Mouse (Mus musculus) spleen, adult 18-20 months (tissue): Measurements from ENCODE around the gene Zfp937.
"Not testable (repeated sequence)": the region's sequence is repeated elsewhere in the genome, so short reads cannot be mapped to it uniquely, and the experiment has no call there.

Source experiments
- DNase-seq, 2 experiments: peaks; one replicate each; pipeline ENCODE4 v3.0.0; 2022; ENCODE audit warnings: mixed read lengths in 2 of 2

Gene Zfp937

GRCm38 (mm10) chr2:150217600-150218362 is at the start of gene Zfp937:
Zfp937 (plus strand) TSS chr2:150218073.
- peak; percentile 46 to 49 for DNase-seq

GRCm38 (mm10) chr2:150173833-150174232 is 44.0 kb upstream of the Zfp937 start:
- no peak for DNase-seq

GRCm38 (mm10) chr2:150179579-150179978 is 38.3 kb upstream of the Zfp937 start, which contains the start of gene Gm10770:
Gm10770 (minus strand) TSS chr2:150179679.
- DNase-seq = not testable (repeated sequence)

- DNase-seq = not testable (repeated sequence)
Measured at GRCm38 (mm10) chr2:150181046-150181445, 36.8 kb upstream of the Zfp937 start.

DNA sequence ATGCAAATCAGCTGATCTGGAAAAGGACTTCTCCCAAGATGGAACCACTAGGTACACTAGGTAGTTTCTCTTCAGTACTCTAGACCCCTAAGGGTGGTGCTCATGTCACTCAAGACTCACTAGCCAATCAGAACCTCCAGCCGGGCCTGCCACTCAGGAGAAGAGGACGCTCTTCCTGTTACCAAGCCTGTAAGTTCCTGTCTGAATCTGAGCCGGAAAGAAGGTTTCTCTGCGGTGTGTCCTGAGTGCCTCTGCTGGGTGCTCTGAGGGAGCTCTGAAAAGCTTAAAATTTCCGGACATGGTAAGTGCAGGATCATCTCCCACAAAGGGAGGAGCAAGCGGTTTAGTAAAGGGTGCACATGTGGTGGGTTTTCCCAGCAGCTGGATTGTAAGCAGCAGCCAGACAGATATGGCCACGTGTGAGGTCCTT is 36.3 kb upstream of the Zfp937 start, which contains the start of gene Gm14139:
Gene Gm14139, plus strand, starts transcription at position 186 of the 430 bp plus-strand sequence.
- DNase-seq = not testable (repeated sequence)

DNA sequence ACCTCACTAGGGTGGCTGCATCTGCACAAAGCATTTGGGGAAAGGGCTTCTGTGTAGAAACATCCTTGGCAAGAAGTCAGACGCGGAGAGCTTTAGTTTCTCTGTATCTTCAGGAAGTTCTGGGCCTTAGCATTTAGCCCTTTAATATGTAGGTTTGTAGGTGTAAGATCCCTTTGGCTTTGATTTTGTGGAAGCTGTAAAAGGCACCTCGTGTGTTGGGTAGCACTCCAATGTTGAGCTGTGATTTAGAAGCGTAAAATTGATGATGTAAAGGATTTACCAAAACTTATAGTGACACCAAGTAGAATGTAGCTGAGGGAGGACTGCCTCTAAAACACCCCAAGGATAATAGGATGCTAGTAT is 471 bp downstream of the Zfp937 start:
- DNase-seq = not testable (repeated sequence)

DNA sequence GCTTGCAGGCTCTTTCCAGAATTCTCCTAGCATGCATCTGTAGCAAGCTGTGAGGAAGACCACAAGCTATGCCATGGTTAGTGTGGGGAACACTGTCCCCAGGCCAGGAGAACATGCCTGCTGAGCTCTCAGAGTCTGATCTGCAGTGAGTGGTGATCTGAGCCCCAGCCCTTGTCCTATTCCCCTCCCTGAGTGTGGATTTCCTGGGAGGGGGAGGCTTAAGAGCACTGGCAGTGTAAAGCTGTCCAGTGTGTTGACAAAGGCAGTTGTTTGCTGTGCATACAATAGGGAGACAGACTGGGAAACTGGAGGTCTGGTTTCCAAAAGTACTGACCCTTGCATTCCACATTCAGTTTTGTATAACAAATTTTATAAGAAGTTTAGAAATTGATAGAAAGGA is 5.4 kb downstream of the Zfp937 start:
- DNase-seq = not testable (repeated sequence)

- no peak for DNase-seq
Measured at GRCm38 (mm10) chr2:150243211-150243610, 25.3 kb downstream of the Zfp937 start.

DNA sequence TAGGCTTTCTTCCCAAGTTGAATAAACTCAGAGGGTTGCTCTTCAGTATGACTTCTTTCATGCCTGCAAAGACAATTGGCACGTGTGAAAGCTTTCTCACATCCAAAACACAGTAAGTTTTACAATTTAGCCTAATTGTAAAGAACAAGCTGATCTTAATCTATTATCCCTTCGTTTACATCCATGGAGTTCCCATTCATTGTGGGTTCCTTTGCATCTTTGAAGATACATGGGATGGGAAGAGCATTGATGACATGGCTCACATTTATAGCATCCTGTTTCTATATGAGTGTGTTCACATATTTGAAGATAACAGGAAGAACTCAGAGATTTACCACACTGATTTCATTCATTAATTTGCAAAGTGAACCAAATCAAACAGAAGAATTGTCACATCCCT is 37.6 kb downstream of the Zfp937 start, which contains the start of gene Gm21994:
Gene Gm21994, minus strand, starts transcription at position 101 of the 400 bp plus-strand sequence.
- DNase-seq = not testable (repeated sequence)

DNA sequence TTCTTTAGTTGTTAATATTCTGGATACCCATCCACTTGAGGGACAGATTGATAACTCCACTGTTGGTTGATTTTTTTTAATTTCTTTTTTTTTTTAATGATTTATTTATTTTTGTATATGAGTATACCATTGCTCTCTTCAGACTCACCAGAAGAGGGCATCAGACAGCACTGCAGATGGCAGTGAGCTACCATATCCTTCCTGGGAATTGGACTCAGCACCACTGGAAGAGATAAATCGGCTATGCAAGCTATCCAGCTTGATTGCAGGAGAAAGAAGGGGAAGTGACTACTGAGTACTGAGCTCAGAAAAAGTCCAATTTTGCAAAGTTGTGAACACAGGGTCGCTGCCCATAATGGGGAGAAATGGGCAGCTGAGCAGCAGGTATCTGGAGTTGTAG is 39.0 kb downstream of the Zfp937 start:
- not testable (repeated sequence) for DNase-seq

GRCm38 (mm10) chr2:150257291-150257690 is 39.4 kb downstream of the Zfp937 start, which contains the start of gene Gm14124:
Gm14124 (plus strand) TSS chr2:150257517.
- DNase-seq = not testable (repeated sequence)
